Mouse (Mus musculus): ENCODE data around the gene Vcl. TPM values are rescaled to one million over a fixed set of nuclear protein-coding genes. Genes with fewer than 3 reads are reported as not detected.

The Vcl gene
- total and polyA plus RNA-seq, 3 experiments, result 2.1 to 4.6 (median 4.5) TPM

GRCm38 (mm10) chr14:21062766-21063513 lies 133.7 kb downstream of the Vcl start:
- Histone ChIP-seq H3K9ac (ENCODE audit: insufficient read depth, low read depth) (no peak overlapping the region), H3K27ac (ENCODE audit: insufficient read depth, low read depth) (no peak overlapping the region), H3K79me2 (replicated peaks; ENCODE audit: control insufficient read depth, extremely low read depth, insufficient read depth, poor library complexity, severe bottlenecking) (no peaks in the 10 kb centered on the region; the same call in 1 of the 2 replicates), H3K27me3 (replicated peaks) (no peaks in the 10 kb centered on the region), H3K4me3 (replicated peaks in 1 of 3; ENCODE audit: low read depth in 2 of 3, low read length in 2 of 3, poor library complexity in 1 of 3) (no peak overlapping the region), H3K4me1 (ENCODE audit: control insufficient read depth in 1 of 2, insufficient read depth in 2 of 2) (no peaks in the 10 kb centered on the region), H3K4me2 (ENCODE audit: insufficient read depth, low read depth, poor library complexity, severe bottlenecking) (no peak overlapping the region), H3K36me3 (replicated peaks in 1 of 2; ENCODE audit: control insufficient read depth in 1 of 2, insufficient read depth in 1 of 2, low read length in 1 of 2) (peaks cover 0 to 2% of the 10 kb centered on the region in 2 experiments), H3K9me3 (replicated peaks; ENCODE audit: low read length) (no peaks in the 10 kb centered on the region)
- dilution Hi-C loops (cut with MboI; ENCODE audit: extremely low pct_ligation_motif_present, extremely low pct_unique_long_range_greater_than_20kb, low sequenced_read_pairs) (no loop called here), in situ Hi-C loops (cut with MboI; ENCODE audit: low pct_ligation_motif_present, low pct_unique_long_range_greater_than_20kb, low sequenced_read_pairs) (no loop called here)
- TF ChIP-seq POLR2AphosphoS2 (IDR thresholded peaks at IDR 0.05; ENCODE audit: low read depth, low read length) (no peak), TBP (conservative IDR thresholded peaks at IDR 0.05; ENCODE audit: low read depth, low read length) (no peak), ETS1 (conservative IDR thresholded peaks at IDR 0.05; ENCODE audit: low read depth, low read length) (no peak), NELFE (IDR thresholded peaks at IDR 0.05; ENCODE audit: low read depth, low read length) (no peak), USF1 (IDR thresholded peaks at IDR 0.05; ENCODE audit: low read depth, low read length) (no peak), JUN (IDR thresholded peaks at IDR 0.05; ENCODE audit: insufficient read depth, low read depth, low read length) (no peak), EP300 (IDR thresholded peaks at IDR 0.05; ENCODE audit: low read length) (no peak), MAX (IDR thresholded peaks at IDR 0.05; ENCODE audit: low read length) (no peak), MEF2A (IDR thresholded peaks at IDR 0.05; ENCODE audit: borderline replicate concordance, low read depth, low read length) (no peak), MAFK (IDR thresholded peaks at IDR 0.05; ENCODE audit: insufficient replicate concordance, low read length) (no peak), ZC3H11A (IDR thresholded peaks at IDR 0.05; ENCODE audit: low read depth, low read length) (no peak)
- no peak for DNase-seq (ENCODE audit: extremely low read depth)

GRCm38 (mm10) chr14:21064321-21064720 lies 135.1 kb downstream of the Vcl start:
- Histone ChIP-seq H3K4me3 (replicated peaks in 1 of 3; ENCODE audit: low read depth in 2 of 3, low read length in 2 of 3, poor library complexity in 1 of 3) (no peak overlapping the region), H3K27me3 (replicated peaks) (no peaks in the 10 kb centered on the region), H3K4me1 (ENCODE audit: control insufficient read depth in 1 of 2, insufficient read depth in 2 of 2) (no peaks in the 10 kb centered on the region), H3K9ac (ENCODE audit: insufficient read depth, low read depth) (no peak overlapping the region), H3K79me2 (replicated peaks; ENCODE audit: control insufficient read depth, extremely low read depth, insufficient read depth, poor library complexity, severe bottlenecking) (no peaks in the 10 kb centered on the region; the same call in 1 of the 2 replicates), H3K27ac (ENCODE audit: insufficient read depth, low read depth) (no peak overlapping the region), H3K9me3 (replicated peaks; ENCODE audit: low read length) (no peaks in the 10 kb centered on the region), H3K4me2 (ENCODE audit: insufficient read depth, low read depth, poor library complexity, severe bottlenecking) (no peak overlapping the region), H3K36me3 (replicated peaks in 1 of 2; ENCODE audit: control insufficient read depth in 1 of 2, insufficient read depth in 1 of 2, low read length in 1 of 2) (peaks cover 0 to 2% of the 10 kb centered on the region in 2 experiments)
- no peak for DNase-seq (ENCODE audit: extremely low read depth)
- no peak for TF ChIP-seq ZKSCAN1 (IDR thresholded peaks at IDR 0.05; ENCODE audit: borderline replicate concordance, low read depth, low read length)
- TF ChIP-seq ZC3H11A (IDR thresholded peaks at IDR 0.05; ENCODE audit: low read depth, low read length), result no peak
- TF ChIP-seq PAX5 (IDR thresholded peaks at IDR 0.05; ENCODE audit: low read length), result no peak
- no peak for TF ChIP-seq IRF4 (IDR thresholded peaks at IDR 0.05; ENCODE audit: low read depth, low read length)
- TF ChIP-seq JUN (IDR thresholded peaks at IDR 0.05; ENCODE audit: insufficient read depth, low read depth, low read length), result no peak
- TF ChIP-seq MXI1 (IDR thresholded peaks at IDR 0.05; ENCODE audit: low read depth, low read length), result no peak
- TF ChIP-seq CHD1 (IDR thresholded peaks at IDR 0.05; ENCODE audit: low read depth, low read length), result no peak
- TF ChIP-seq MYC (IDR thresholded peaks at IDR 0.05; ENCODE audit: low read depth, low read length), result no peak
- TF ChIP-seq ZMIZ1 (IDR thresholded peaks at IDR 0.05; ENCODE audit: low read depth, low read length), result no peak
- TF ChIP-seq USF1 (IDR thresholded peaks at IDR 0.05; ENCODE audit: low read depth, low read length), result no peak
- no peak for TF ChIP-seq RAD21 (IDR thresholded peaks at IDR 0.05; ENCODE audit: low read depth, low read length)
- TF ChIP-seq SIN3A (IDR thresholded peaks at IDR 0.05; ENCODE audit: low read length), result no peak
- TF ChIP-seq E2F4 (IDR thresholded peaks at IDR 0.05; ENCODE audit: insufficient replicate concordance, low read depth, low read length), result no peak
- TF ChIP-seq EP300 (IDR thresholded peaks at IDR 0.05; ENCODE audit: low read length), result no peak
- TF ChIP-seq GABPA (IDR thresholded peaks at IDR 0.05; ENCODE audit: insufficient replicate concordance, low read depth, low read length), result no peak
- no peak for TF ChIP-seq ZNF384 (IDR thresholded peaks at IDR 0.05; ENCODE audit: low read depth, low read length)
- TF ChIP-seq CTCF (conservative IDR thresholded peaks at IDR 0.05 in 1 of 2, IDR thresholded peaks at IDR 0.05 in 1 of 2; ENCODE audit: low read depth in 2 of 2, low read length in 2 of 2), result no peak
- no peak for TF ChIP-seq HCFC1 (IDR thresholded peaks at IDR 0.05; ENCODE audit: low read depth, low read length)
- dilution Hi-C loops (cut with MboI; ENCODE audit: extremely low pct_ligation_motif_present, extremely low pct_unique_long_range_greater_than_20kb, low sequenced_read_pairs), result no loop called here
- in situ Hi-C loops (cut with MboI; ENCODE audit: low pct_ligation_motif_present, low pct_unique_long_range_greater_than_20kb, low sequenced_read_pairs), result no loop called here

Data from CH12.LX (cell line).